Mouse (Mus musculus) olfactory bulb, adult 2 months (tissue): ENCODE data around the gene Btg2.

Source experiments
- CTCF ChIP-seq: fragments of 200-500 bp; IDR thresholded peaks from 2 replicates; pipeline ENCODE4 v1.5.1; 2012; ENCODE audit warnings: low read depth, mild to moderate bottlenecking, low read length, moderate library complexity; ENCODE audit not compliant: insufficient read depth
- POLR2A ChIP-seq: fragments of 200-500 bp; IDR thresholded peaks from 2 replicates; pipeline ENCODE4 v1.6.1; 2012; ENCODE audit warnings: mild to moderate bottlenecking, low read depth, low read length, moderate library complexity; ENCODE audit not compliant: insufficient read depth

- no peak for TF ChIP-seq POLR2A
- TF ChIP-seq CTCF, result no peak
These were observed 8.7 kb downstream of the Btg2 start for GRCm38 (mm10) chr1:134070099-134070669.
